Mouse (Mus musculus) heart, adult 2 months (tissue): ENCODE results near the gene St6gal1.

Experiments
- CTCF ChIP-seq: fragments of 200-600 bp; IDR thresholded peaks from 2 replicates; pipeline ENCODE4 v1.8.1; 2022; ENCODE audit warnings: antibody characterized with exemption, mild to moderate bottlenecking, moderate library complexity
- POLR2A ChIP-seq: fragments of 200-500 bp; IDR thresholded peaks from 2 replicates; pipeline ENCODE4 v1.6.1; 2011; ENCODE audit warnings: mild to moderate bottlenecking, low read depth, low read length, control low read depth; ENCODE audit not compliant: insufficient read depth

GRCm38 (mm10) chr16:23294236-23294635, 69.7 kb downstream of the St6gal1 start:
- TF ChIP-seq POLR2A, result no peak
- no peak for TF ChIP-seq CTCF
